Mouse (Mus musculus) R1 (cell line): Measurements from ENCODE around the gene Ggact.

Experiments used
- DNase-seq: peaks from one replicate; pipeline ENCODE4 v3.0.0-alpha.2; 2018; ENCODE audit warnings: low read depth, low spot score

Ggact gene

GRCm38 (mm10) chr14:122900679-122901078, 12.9 kb downstream of the Ggact start:
- DNase-seq, result no peak

- no peak for DNase-seq
Observed at GRCm38 (mm10) chr14:122898550-122898949, 15.0 kb downstream of the Ggact start.

GRCm38 (mm10) chr14:122896106-122896505, 17.5 kb downstream of the Ggact start:
- DNase-seq, result no peak

GRCm38 (mm10) chr14:122891470-122891968, 22.0 kb downstream of the Ggact start:
- no peak for DNase-seq

- DNase-seq, result no peak
Observed at GRCm38 (mm10) chr14:122888480-122888872, 25.1 kb downstream of the Ggact start.

- DNase-seq, result no peak
Observed at GRCm38 (mm10) chr14:122887702-122888479, 25.7 kb downstream of the Ggact start.

- DNase-seq, result no peak
Observed at GRCm38 (mm10) chr14:122887278-122887677, 26.3 kb downstream of the Ggact start.

GRCm38 (mm10) chr14:122885893-122886292, 27.7 kb downstream of the Ggact start:
- no peak for DNase-seq

- DNase-seq, result no peak
Observed at GRCm38 (mm10) chr14:122883821-122884584, 29.6 kb downstream of the Ggact start.

- no peak for DNase-seq
Observed at GRCm38 (mm10) chr14:122883410-122883806, 30.1 kb downstream of the Ggact start.

GRCm38 (mm10) chr14:122882795-122883409, 30.7 kb downstream of the Ggact start:
- no peak for DNase-seq

GRCm38 (mm10) chr14:122882201-122882639, 31.3 kb downstream of the Ggact start:
- DNase-seq, result no peak

GRCm38 (mm10) chr14:122881699-122882098, 31.9 kb downstream of the Ggact start:
- no peak for DNase-seq

GRCm38 (mm10) chr14:122880291-122880690, 33.3 kb downstream of the Ggact start:
- DNase-seq, result no peak

GRCm38 (mm10) chr14:122877787-122878186, 35.8 kb downstream of the Ggact start:
- DNase-seq, result peak; percentile 18

- DNase-seq, result no peak
Observed at GRCm38 (mm10) chr14:122876723-122877122, 36.8 kb downstream of the Ggact start.

- peak; percentile 56 for DNase-seq
Observed at GRCm38 (mm10) chr14:122876163-122876562, 37.4 kb downstream of the Ggact start.

- DNase-seq, result no peak
Observed at GRCm38 (mm10) chr14:122875636-122876035, 37.9 kb downstream of the Ggact start.

GRCm38 (mm10) chr14:122875056-122875455, 38.5 kb downstream of the Ggact start:
- DNase-seq, result no peak

- no peak for DNase-seq
Observed at GRCm38 (mm10) chr14:122872612-122873011, 40.9 kb downstream of the Ggact start.

GRCm38 (mm10) chr14:122871841-122872580, 41.5 kb downstream of the Ggact start:
- no peak for DNase-seq
